Mouse (Mus musculus): ENCODE results near the gene Phf7.

Phf7 gene

DNA sequence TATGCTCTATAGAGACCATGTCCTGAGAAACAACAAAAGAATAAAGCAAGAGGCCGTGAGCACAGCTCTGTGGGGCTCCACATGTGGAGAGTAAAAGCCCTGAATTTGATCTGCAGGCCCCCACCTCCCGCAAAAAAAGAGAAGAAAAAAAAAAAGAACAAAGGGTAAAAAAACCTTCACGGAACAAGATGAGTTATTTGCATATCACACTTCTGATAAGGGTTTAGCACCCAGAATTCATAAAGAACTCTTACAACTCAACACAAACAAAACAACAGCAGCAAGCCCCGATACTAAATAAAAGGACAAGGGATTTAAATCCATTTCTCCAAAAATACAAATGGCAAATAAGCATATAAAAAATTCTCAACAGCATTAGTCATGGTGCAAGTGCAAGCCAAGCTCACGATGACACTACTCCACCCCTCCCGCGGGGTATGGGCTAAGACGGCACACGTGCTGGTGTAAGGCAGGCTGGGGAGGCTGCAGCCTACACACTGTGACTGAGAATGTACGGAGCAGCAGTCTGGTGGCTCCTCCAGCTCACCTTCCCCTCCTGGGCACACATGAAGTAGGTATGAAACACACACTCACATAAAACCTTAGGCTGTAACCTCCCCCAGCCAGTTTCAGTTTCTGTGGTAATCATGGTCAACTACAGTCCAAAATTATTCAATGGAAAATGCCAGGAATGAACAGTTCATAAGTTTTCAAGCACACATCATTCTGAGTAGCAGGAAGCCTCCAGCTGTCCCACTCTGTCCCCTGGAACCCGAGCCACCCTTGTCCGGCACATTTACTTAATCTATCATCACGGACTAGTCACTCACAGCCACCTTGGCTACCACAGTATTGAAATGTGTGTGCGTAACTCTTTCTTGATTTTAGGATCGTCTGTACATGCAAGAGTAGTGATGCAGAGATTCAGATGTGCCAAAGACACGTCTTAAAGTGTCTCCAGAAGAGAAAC, 53.3 kb downstream of the Phf7 start:
- DNase-seq (ENCODE audit: extremely low spot score), result no peak

DNA sequence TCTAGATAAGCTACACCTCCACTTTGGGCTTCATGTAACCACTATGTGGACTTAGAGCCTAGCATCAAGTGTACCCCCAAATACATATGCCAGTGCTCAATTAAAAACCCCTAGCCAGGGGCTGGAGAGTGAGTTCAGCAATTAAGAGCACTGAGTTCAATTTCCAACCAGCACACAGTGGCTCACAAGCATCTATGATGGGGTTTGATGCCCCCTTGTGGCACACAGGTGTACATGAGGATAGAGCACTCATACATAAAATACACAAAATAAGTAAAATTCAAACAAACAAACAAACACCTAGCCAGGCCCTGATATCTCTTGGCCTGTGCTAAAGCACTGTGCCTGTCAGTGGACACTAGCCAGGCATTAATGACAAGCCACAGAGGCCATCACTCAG, 55.1 kb downstream of the Phf7 start:
- DNase-seq (ENCODE audit: extremely low spot score), result no peak

DNA sequence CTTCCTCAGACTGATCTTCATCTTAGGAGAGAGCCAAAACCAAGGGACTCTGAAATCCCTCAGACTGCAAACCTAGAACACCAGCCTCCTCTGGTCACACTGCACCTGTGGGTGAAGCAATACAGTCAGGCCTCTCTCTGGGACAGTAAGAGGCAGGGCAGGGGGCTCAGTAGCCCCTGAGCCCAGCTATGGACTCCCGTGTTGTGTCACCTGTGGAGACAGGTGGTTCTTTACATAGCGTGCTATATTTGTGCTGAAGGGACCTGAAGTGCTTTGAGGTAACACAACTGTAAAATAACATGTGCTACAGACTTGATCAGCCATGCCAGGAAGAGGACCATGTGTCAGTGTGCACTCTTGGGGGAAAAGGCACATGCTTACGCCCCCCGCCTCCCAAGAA, 55.6 kb downstream of the Phf7 start:
- DNase-seq (ENCODE audit: extremely low spot score), result no peak

GRCm38 (mm10) chr14:31194891-31195513, 56.1 kb downstream of the Phf7 start:
- DNase-seq (ENCODE audit: extremely low spot score), result no peak

- no peak for DNase-seq (ENCODE audit: extremely low spot score)
These were observed 56.7 kb downstream of the Phf7 start for GRCm38 (mm10) chr14:31194441-31194840.

DNA sequence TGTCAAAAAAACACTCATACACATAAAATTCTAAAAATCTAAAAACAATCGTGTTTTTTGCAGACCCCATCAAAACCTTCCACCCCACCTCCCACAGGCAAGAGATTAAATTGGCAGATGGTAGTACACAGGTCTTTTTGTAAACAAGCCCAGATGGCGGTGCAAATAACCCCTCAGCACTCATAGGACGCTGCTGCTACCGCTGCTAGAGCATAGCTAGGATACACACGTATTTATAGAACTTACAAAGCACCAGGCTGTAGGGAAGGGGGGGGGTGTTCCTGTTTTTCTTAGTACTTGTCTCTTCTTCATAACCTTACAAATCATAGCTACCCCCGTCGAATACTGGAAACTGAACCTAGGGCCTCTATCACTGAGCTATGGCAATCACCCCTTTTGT, 57.3 kb downstream of the Phf7 start:
- DNase-seq (ENCODE audit: extremely low spot score), result no peak

GRCm38 (mm10) chr14:31191936-31192335, 59.2 kb downstream of the Phf7 start:
- DNase-seq (ENCODE audit: extremely low spot score), result no peak

GRCm38 (mm10) chr14:31189348-31189747, 61.8 kb downstream of the Phf7 start:
- DNase-seq (ENCODE audit: extremely low spot score), result no peak

- DNase-seq (ENCODE audit: extremely low spot score), result no peak
These were observed 62.3 kb downstream of the Phf7 start for GRCm38 (mm10) chr14:31188771-31189181.

All from embryo, embryonic 9.5 days (tissue).